Mouse (Mus musculus) limb, embryonic 15.5 days (tissue): Measurements from ENCODE around the gene Ppp2r5e. TPM values are rescaled to one million over a fixed set of nuclear protein-coding genes. Genes with fewer than 3 reads are reported as not detected.

Source experiments
- ATAC-seq: fragments of 200-750 bp; cut with Nextera tagmentation; 2 replicates; pipeline ENCODE4 v1.8.0; 2017; ENCODE audit warnings: low read depth, moderate TSS enrichment; ENCODE audit not compliant: insufficient number of reproducible peaks, low FRiP score, low TSS enrichment
- H3K27ac ChIP-seq: fragments of 300-500 bp; sonication (generic); 2 replicates; pipeline ENCODE4 v1.5.1; 2015; ENCODE audit warnings: moderate library complexity, mild to moderate bottlenecking, inconsistent platforms
- H3K27me3 ChIP-seq: fragments of 300-500 bp; sonication (generic); 2 replicates; pipeline ENCODE4 v1.6.1; 2015; ENCODE audit warnings: inconsistent platforms
- H3K36me3 ChIP-seq: fragments of 300-500 bp; sonication (generic); 2 replicates; pipeline ENCODE4 v1.6.1; 2015; ENCODE audit warnings: inconsistent platforms
- H3K4me1 ChIP-seq: fragments of 300-500 bp; sonication (generic); 2 replicates; pipeline ENCODE4 v1.6.1; 2015; ENCODE audit warnings: inconsistent platforms
- H3K4me2 ChIP-seq: fragments of 300-500 bp; sonication (generic); 2 replicates; pipeline ENCODE4 v1.6.1; 2015; ENCODE audit warnings: mild to moderate bottlenecking, inconsistent platforms
- H3K4me3 ChIP-seq: fragments of 300-500 bp; sonication (generic); 2 replicates; pipeline ENCODE4 v1.5.1; 2015; ENCODE audit warnings: mild to moderate bottlenecking, inconsistent platforms
- H3K9ac ChIP-seq: fragments of 300-500 bp; sonication (generic); 2 replicates; pipeline ENCODE4 v1.6.1; 2015; ENCODE audit warnings: inconsistent platforms
- H3K9me3 ChIP-seq: fragments of 300-500 bp; sonication (generic); 2 replicates; pipeline ENCODE4 v1.6.1; 2016; ENCODE audit warnings: inconsistent platforms
- WGBS: fragments of 180-500 bp; shearing (Covaris S2); methylation state at CpG from one replicate; pipeline ENCODE4 v1.1.7; 2015; 5-methylcytosine and 5-hydroxymethylcytosine counted together
- polyA plus RNA-seq: library from polyadenylated mRNA; unstranded; fragments of >200 nt; fragmentation: Nextera tagmentation; extraction: Ambion mirVana; gene quantifications from 2 replicates; pipeline ENCODE4 v1.2.1, GENCODE M21; 2015

Ppp2r5e gene
- polyA plus RNA-seq, 1 experiment from 2014 or later = 11.5 TPM

GRCm38 (mm10) chr12:75533145-75533544, 62.9 kb downstream of the Ppp2r5e start:
- Histone ChIP-seq H3K4me1 (peaks cover 21% of the 10 kb centered on the region), H3K27ac (no peak overlapping the region)
- ATAC-seq = no peak

GRCm38 (mm10) chr12:75531895-75532294, 64.2 kb downstream of the Ppp2r5e start:
- Histone ChIP-seq H3K27me3 (no peaks in the 10 kb centered on the region), H3K36me3 (no peaks in the 10 kb centered on the region), H3K27ac (no peak overlapping the region), H3K9me3 (no peaks in the 10 kb centered on the region), H3K9ac (no peak overlapping the region), H3K4me1 (peaks cover 17% of the 10 kb centered on the region), H3K4me2 (no peak overlapping the region), H3K4me3 (no peak overlapping the region)
- ATAC-seq = no peak
- WGBS = 60% methylated on average over 2 of the region's 2 CpGs

More at GRCm38 (mm10) chr12:75533145-75533544, 62.9 kb downstream of the Ppp2r5e start:
- Histone ChIP-seq H3K4me3 (no peak overlapping the region), H3K4me2 (no peak overlapping the region), H3K9me3 (no peaks in the 10 kb centered on the region), H3K9ac (no peak overlapping the region), H3K36me3 (no peaks in the 10 kb centered on the region), H3K27me3 (no peaks in the 10 kb centered on the region)

- H3K4me2 ChIP-seq = no peak overlapping the region
- H3K4me3 ChIP-seq = no peak overlapping the region
- no peaks in the 10 kb centered on the region for H3K9me3 ChIP-seq
- 60% methylated on average over 7 of the region's 7 CpGs for WGBS
- no peaks in the 10 kb centered on the region for H3K27me3 ChIP-seq
- H3K9ac ChIP-seq = no peak overlapping the region
- H3K36me3 ChIP-seq = no peaks in the 10 kb centered on the region
- peaks cover 18% of the 10 kb centered on the region for H3K4me1 ChIP-seq
- ATAC-seq = no peak
- H3K27ac ChIP-seq = peak overlapping the region; percentile 33; the same call in 1 of the 2 replicates
These were observed 66.9 kb downstream of the Ppp2r5e start for GRCm38 (mm10) chr12:75528857-75529808.

- no peaks in the 10 kb centered on the region for H3K27me3 ChIP-seq
- H3K27ac ChIP-seq = no peak overlapping the region
- WGBS = 56% methylated on average over 1 of the region's 1 CpGs
- H3K4me2 ChIP-seq = no peak overlapping the region
- H3K4me1 ChIP-seq = peaks cover 22% of the 10 kb centered on the region
- H3K4me3 ChIP-seq = no peak overlapping the region
- ATAC-seq = no peak
- H3K9me3 ChIP-seq = no peaks in the 10 kb centered on the region
- H3K36me3 ChIP-seq = no peaks in the 10 kb centered on the region
- no peak overlapping the region for H3K9ac ChIP-seq
These were observed 67.7 kb downstream of the Ppp2r5e start for GRCm38 (mm10) chr12:75528300-75528699.

- H3K4me1 ChIP-seq = peaks cover 14% of the 10 kb centered on the region
- H3K27ac ChIP-seq = no peak overlapping the region
- H3K4me2 ChIP-seq = no peak overlapping the region
- no peaks in the 10 kb centered on the region for H3K9me3 ChIP-seq
- no peak overlapping the region for H3K4me3 ChIP-seq
- H3K27me3 ChIP-seq = no peaks in the 10 kb centered on the region
- no peak for ATAC-seq
- H3K9ac ChIP-seq = no peak overlapping the region
- no peaks in the 10 kb centered on the region for H3K36me3 ChIP-seq
- WGBS = 72% methylated on average over 3 of the region's 3 CpGs
These were observed 71.8 kb downstream of the Ppp2r5e start for GRCm38 (mm10) chr12:75524199-75524598.

GRCm38 (mm10) chr12:75522931-75523330, 73.1 kb downstream of the Ppp2r5e start:
- peaks cover 8% of the 10 kb centered on the region; the same call in 1 of the 2 replicates for H3K4me1 ChIP-seq
- H3K9me3 ChIP-seq = no peaks in the 10 kb centered on the region
- no peak overlapping the region for H3K9ac ChIP-seq
- no peak overlapping the region for H3K27ac ChIP-seq
- ATAC-seq = no peak
- no peak overlapping the region for H3K4me3 ChIP-seq
- H3K36me3 ChIP-seq = no peaks in the 10 kb centered on the region
- no peaks in the 10 kb centered on the region for H3K27me3 ChIP-seq
- no peak overlapping the region for H3K4me2 ChIP-seq
- WGBS = 74% methylated on average over 2 of the region's 2 CpGs

GRCm38 (mm10) chr12:75522360-75522759, 73.7 kb downstream of the Ppp2r5e start:
- Histone ChIP-seq H3K27ac (no peak overlapping the region), H3K4me3 (no peak overlapping the region), H3K4me1 (peaks cover 8% of the 10 kb centered on the region; the same call in 1 of the 2 replicates), H3K9ac (no peak overlapping the region), H3K4me2 (no peak overlapping the region), H3K27me3 (no peaks in the 10 kb centered on the region), H3K9me3 (no peaks in the 10 kb centered on the region), H3K36me3 (no peaks in the 10 kb centered on the region)
- 91% methylated on average over 2 of the region's 2 CpGs for WGBS
- no peak for ATAC-seq

GRCm38 (mm10) chr12:75520395-75520794, 75.7 kb downstream of the Ppp2r5e start:
- peaks cover 12% of the 10 kb centered on the region; the same call in 1 of the 2 replicates for H3K4me1 ChIP-seq
- no peaks in the 10 kb centered on the region for H3K9me3 ChIP-seq
- H3K27ac ChIP-seq = no peak overlapping the region
- no peak for ATAC-seq
- no peaks in the 10 kb centered on the region for H3K27me3 ChIP-seq
- WGBS = 76% methylated on average over 3 of the region's 3 CpGs
- 0 out of 2 replicates have a peak, but pooled peaks cover under 1% of the 10 kb centered on the region for H3K36me3 ChIP-seq
- no peak overlapping the region for H3K9ac ChIP-seq
- H3K4me3 ChIP-seq = no peak overlapping the region
- H3K4me2 ChIP-seq = no peak overlapping the region

- ATAC-seq = no peak
- Histone ChIP-seq H3K27me3 (no peaks in the 10 kb centered on the region), H3K36me3 (peaks cover 4% of the 10 kb centered on the region)
These were observed 76.7 kb downstream of the Ppp2r5e start for GRCm38 (mm10) chr12:75519181-75519940.

GRCm38 (mm10) chr12:75515301-75515906, 80.6 kb downstream of the Ppp2r5e start:
- no peaks in the 10 kb centered on the region for H3K27me3 ChIP-seq
- H3K9ac ChIP-seq = no peak overlapping the region
- peaks cover 4% of the 10 kb centered on the region for H3K36me3 ChIP-seq
- peaks cover 4% of the 10 kb centered on the region; the same call in 1 of the 2 replicates for H3K4me1 ChIP-seq
- no peak overlapping the region for H3K4me3 ChIP-seq
- H3K4me2 ChIP-seq = no peak overlapping the region
- 50% methylated on average over 10 of the region's 10 CpGs for WGBS
- no peak for ATAC-seq
- H3K27ac ChIP-seq = no peak overlapping the region
- no peaks in the 10 kb centered on the region for H3K9me3 ChIP-seq

More at GRCm38 (mm10) chr12:75519181-75519940, 76.7 kb downstream of the Ppp2r5e start:
- Histone ChIP-seq H3K4me2 (no peak overlapping the region), H3K4me1 (peaks cover 12% of the 10 kb centered on the region; the same call in 1 of the 2 replicates), H3K4me3 (no peak overlapping the region), H3K9me3 (no peaks in the 10 kb centered on the region), H3K9ac (no peak overlapping the region), H3K27ac (no peak overlapping the region)
- WGBS = 93% methylated on average over 10 of the region's 10 CpGs

- Histone ChIP-seq H3K9ac (no peak overlapping the region), H3K36me3 (peaks cover 7% of the 10 kb centered on the region), H3K9me3 (no peaks in the 10 kb centered on the region), H3K4me2 (no peak overlapping the region), H3K27ac (no peak overlapping the region), H3K4me1 (peaks cover 4% of the 10 kb centered on the region; the same call in 1 of the 2 replicates), H3K27me3 (no peaks in the 10 kb centered on the region), H3K4me3 (no peak overlapping the region)
- no peak for ATAC-seq
- WGBS = 85% methylated on average over 2 of the region's 2 CpGs
These were observed 84.5 kb downstream of the Ppp2r5e start for GRCm38 (mm10) chr12:75511520-75511919.
